Mouse (Mus musculus) gastrocnemius, postnatal 10 days (tissue): ENCODE measurements around the gene Fam107a. TPM values are rescaled to one million over a fixed set of nuclear protein-coding genes. Genes with fewer than 3 reads are reported as not detected.
"Not testable (repeated sequence)": the region's sequence is repeated elsewhere in the genome, so short reads cannot be mapped to it uniquely, and the experiment has no call there.

Experiments used
- DNase-seq: peaks from one replicate; pipeline ENCODE4 v3.0.0; 2021; ENCODE audit warnings: mixed read lengths
- total RNA-seq, 2 experiments: library from RNA; stranded (reverse); gene quantifications; 2 replicates each; pipeline ENCODE4 v1.2.3; 2021

Fam107a gene
- total RNA-seq, 2 experiments from 2014 or later = 1.7 to 4.4 TPM

DNA sequence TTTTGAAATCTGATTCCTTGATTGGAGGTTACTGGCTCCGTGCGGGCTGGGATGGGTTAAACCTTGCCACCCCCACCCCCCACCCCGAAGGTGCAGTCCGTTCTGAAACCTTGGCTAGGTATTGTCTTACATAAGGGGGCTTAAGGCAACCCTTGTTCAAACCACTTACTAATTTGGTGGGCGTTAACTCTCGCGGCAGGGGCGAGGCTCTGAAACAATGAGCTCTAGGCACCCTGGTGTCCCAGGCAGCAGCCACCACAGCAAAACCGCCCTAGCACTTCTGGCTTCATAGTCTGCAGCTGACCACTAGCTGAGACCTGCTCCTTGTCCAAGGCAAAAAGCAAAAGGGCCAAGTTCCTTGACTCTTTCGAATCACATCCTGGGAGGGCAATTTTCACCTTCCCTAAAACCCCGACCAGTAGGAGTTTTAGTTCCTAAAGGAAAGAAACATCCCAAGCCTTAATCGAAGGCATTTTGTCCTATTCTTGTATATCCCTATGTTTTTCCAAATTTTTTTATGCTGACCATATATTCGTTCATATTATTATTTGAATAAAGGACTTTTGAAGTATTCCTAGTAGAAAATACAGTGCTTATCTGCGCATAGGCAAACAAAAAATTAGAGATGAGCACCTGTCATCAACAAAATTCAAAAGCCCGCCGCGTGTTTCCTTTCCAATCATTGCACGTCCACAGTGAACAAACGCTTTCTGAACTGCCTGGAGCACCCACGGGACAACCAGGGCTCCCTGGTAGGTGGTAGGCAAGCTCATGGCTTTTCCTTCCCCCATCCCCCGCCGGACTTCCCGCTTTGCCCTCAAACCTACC, 1.2 kb downstream of the Fam107a start:
- DNase-seq = no peak

DNA sequence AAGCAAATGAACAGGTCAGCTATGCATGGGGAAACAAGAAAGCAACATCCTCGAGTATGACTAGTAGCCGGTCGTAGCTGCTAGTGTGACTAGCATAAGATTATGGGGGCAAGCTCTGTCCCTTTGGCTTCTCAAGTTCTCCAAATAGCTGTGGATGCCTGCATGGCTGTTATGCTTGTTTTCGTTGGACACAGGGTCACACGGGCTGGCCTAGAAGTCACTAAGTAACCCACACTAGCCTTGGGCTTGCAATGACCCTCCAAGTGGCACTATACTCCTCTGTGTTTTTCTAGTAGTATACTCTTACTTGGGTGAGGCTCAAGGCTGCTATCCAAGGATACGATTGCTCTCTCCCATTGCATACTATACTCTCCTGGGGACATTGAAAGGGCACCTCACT, 2.7 kb downstream of the Fam107a start:
- no peak for DNase-seq

DNA sequence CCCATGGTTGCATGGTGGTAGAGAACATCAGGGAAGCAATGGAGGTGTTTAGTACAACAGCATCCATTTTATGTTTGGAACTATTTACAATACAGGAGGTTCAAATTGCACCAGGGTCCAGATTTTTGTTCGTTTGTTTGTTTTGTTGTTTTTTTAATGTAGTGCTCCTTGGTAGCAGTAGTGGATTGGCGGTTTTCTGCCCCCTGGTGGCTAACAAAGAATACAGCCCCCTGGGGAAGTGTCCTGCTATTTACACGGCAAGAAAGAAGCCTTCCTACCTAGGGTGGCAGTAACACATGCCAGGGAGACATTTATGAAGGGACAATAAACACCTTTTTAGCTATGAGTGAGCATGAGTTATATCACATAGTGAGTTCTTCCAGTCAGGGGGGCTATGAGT, 3.3 kb downstream of the Fam107a start:
- DNase-seq = no peak

DNA sequence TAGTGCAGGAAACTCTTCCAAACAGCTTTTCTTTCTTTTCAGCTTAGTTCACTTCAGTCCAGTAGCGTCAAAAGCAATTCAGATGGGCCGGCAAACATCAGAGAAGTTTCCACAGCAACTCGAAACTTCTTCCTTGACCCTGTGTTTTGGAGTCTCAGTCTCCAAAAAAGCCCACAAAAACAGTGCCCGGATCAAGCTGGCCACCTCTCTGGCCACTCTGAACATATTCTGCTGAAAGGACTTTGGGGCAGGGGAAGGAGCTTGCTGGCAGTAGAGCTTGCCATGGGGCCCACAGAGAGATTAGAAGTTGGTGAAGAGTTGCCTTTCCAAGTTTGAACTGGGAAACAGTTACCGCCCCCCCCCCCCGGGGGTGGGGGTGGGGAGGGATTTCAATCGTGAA, 3.9 kb downstream of the Fam107a start:
- no peak for DNase-seq

DNA sequence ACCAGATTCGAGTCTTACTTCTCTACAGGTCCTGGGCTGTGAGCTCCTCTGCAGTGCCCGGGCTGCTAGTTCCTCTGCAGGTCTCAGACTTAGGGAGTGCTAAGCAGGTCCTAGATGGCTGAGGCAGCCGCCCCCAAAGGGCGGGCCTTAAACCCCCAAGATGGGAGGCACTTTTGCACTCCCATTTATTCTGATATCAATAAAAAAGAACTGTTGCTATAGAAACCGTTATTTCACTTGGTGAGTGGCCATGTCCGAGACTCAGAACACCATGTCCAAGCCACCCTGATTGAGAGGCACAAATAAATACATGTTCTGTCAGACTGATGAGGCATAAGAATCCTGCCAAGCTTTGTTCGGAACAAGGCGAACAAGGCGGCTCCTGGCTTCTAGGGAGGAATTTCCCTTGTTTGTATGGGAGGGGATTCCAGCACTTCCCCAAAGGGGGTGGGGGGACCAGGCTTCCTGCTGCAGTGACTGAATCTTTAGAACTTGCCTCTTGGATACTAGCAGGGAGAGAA, 8.1 kb downstream of the Fam107a start:
- no peak for DNase-seq

DNA sequence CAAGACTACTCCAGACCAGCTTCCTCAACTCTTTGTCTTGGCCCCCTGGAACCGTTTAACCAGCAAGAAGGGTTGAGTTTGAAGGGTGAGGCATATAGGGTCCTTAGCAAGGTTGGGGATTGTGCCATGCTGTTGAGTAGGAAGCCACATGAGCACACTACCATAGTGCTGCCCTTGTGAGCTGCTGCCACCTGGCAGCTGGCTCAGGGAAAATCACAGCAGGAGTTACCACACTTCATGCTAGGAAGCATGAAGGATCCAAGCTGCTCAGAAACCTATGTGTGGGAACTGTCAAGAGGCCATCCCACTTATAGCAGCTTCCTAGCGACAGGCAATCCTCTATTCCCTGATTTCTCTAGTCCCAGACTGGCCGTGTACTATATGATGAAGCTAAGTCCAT, 9.2 kb downstream of the Fam107a start:
- DNase-seq = no peak

DNA sequence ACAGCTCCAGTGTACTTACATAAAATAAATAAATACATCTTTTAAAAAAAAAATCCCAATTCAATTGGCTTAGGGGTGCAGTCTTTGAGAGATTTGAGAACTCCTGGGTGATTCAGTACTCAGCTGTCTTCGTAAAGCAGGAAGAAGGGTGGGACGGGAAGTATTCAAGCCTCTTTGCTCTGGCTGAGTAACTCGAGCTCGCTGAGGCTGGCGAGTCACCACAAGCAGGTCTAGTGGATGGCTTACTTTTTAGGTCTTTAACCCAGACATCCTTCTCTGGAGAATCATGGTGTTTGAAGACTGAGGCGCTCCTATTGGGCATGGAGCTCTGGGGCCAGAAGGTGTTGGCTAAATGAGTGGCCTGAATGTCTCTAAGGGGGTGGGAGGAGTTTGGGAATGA, 10.9 kb downstream of the Fam107a start:
- no peak for DNase-seq

DNA sequence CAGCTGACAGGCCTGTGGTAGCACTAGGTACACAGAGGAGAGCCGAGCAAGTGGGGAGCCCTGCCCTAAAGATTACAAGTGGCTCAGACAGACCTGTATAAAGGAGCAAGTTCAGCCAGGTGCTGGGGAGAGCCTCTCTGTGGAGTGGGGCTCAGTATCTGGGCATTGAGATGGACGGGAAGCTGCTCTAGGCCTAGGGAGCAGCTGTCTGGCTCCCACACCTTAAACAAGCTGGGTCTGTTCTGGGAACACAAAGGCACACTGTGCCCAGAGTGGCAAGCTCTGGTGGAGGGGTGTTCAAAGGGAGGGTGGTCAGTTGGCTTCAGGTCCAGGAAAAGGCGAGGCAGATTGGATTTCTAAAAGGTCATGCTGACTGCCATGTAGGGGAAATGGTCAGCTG, 12.8 kb downstream of the Fam107a start:
- DNase-seq = no peak

DNA sequence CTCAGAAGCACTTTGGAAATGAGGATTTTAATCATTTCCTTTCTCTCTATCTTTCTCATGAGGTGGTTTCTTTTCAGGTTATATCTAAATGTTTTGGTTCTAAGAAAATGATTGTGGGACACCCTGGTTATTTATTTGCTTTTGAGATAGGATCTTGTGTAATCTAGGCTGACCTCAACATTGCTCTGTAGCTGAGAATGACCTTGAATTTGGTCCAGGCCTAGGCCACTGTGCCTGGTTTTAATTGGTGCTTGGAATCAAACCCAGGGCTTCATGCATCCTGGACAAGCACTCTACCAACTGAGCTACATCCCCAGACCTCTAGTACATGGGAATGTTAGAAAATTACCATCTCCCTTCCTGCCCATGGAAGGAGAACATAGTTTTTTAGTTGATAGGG, 13.7 kb downstream of the Fam107a start:
- no peak for DNase-seq

DNA sequence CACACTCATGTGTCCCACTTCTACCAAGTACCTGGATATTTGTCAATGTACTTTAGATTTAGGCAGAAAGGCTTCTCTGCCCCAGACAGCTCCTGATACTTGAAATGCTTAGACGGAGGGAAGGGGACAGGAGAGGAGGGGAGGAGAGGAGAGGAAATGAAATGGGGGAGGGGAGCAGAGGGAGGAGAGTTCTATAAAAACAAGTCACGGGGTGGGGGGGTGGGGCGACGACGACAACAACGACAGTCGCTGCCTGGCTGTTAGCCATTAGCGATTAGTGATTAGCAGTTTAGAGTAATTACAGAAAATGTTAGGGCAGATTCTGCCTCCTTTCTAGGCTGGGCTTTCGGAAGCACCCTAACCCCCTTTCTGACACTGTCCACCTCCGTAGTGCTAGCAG, 15.1 kb downstream of the Fam107a start:
- no peak for DNase-seq

DNA sequence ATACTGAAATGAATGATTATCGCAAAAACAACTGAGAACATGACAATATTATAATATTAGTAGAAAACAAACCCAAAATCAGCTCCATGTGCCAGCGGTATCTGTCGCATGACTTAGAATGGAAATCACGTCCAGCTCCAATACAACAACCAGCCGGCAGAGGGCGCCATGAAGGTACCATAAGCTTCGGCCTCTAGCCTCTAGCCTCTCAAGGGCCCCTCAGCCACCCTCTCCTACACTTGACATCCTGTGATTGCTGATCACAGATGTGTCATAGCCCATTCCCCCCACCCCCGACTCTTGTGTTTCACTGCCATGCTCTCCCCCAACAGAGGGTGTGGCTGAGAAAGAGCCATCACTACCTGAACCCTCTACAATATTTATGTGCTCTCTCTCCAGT, 17.5 kb downstream of the Fam107a start:
- DNase-seq = peak; percentile 64

DNA sequence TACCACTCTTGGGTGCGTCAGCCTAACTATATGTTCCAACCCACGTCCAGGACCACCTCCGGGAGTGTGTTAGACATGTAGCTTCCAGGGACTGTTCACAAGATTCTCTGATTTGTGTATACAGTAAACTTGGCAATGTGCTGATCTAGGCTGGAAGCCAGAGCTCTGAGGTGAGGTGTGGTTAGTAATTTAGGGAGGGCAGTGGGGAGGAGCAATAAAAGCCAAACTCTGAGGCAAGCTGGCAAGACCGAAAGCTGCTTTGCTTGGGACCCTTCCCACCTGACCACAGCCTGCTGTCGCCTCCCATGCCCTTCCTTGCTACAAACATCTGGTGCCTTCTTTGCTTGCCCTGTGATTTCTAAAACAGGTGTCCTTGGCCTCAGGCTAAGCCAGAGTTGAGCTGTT, 19.9 kb downstream of the Fam107a start:
- DNase-seq = no peak

DNA sequence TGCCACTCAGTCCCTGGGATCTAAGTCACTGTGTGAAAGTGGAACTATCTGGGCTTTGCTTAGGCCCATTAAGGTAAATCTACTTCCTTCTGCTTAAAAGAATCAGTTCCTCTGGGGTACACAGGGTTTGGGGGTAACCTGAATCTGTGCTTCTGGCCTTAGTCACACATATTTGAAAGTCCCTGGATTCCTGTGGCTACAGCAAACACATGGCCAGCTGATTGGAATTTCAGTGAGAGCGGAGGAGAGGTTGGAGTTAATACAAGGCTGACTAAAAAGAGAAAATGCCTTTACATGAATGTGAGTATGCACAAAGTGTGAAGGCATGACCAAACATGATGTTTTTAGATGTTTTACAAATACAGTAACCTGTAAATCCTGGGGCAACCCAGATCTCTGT, 23.6 kb downstream of the Fam107a start:
- no peak for DNase-seq

DNA sequence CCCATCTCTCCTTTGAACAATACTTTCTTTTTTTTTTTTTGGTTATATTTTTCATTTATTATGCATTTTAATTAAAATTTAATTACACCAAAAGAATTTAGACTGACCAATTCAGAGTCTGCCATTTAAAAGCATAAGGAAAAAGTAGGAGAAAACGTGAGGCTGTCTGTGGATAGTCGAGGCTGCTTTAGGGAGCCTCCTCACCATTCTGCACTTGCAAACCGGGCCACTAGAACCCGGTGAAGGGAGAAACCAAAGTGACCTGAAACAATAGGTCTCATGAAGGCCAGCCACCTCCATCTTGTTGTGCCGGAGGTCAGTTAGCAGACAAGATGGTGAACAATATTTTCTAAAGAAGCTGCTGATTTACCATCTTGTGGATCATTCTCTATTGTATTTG, 31.2 kb downstream of the Fam107a start:
- peak; percentile 31 for DNase-seq

DNA sequence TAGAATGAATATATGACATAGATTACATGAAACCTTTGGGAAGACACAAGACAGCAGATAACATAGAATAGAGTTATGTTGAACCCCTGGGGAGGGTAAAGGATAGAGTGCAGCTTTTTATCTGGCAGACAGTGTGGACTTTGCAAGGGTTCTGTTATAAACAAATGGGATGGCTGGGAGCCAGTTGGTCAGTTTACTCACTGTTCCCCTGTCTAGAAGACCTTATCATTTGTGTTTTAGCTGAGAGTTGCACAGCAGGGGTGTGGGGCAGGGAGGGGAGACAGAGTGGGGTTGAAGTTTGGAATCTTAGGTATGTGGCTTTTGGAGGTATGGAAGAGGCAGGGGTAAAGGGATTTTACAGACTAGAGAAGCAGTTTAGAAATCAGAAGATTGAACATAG, 34.0 kb downstream of the Fam107a start:
- no peak for DNase-seq

DNA sequence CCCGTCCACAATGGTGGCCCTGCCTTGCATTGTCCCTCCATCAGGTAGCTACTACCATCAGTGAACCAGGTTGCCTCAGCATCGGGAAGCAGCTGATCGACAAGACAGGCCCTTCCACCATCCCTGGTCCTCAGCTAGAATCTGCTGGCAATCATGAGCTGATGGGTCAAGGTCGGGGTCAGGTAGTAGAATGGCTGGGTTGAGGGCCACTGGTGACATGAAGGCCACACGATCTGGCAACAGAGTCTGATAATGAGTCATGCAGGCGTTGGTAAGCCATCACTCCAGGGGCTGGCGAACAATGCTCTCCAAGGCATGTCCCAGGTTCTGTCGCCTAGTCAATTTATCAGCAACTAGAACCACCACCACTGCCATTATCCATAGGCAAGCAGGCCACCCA, 46.5 kb downstream of the Fam107a start:
- not testable (repeated sequence) for DNase-seq

DNA sequence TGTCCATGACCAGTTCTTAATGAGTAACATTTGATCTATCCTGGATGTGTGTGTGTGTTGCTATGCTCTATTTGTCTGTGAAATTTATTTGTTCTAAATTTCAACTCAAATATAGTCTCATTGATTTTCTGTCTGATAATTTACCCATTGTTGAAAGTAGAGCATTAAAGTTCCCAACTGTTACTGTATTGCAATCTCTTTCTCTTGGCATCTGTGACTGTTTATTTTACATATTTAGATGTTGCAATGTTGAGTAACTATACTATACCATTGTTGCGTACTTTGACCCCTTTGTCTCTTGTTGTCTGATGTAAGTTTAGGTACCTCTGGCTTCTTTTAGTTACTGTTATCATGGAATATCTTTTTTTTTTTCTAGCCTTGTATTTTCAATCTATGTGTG, 53.4 kb downstream of the Fam107a start:
- DNase-seq = no peak

DNA sequence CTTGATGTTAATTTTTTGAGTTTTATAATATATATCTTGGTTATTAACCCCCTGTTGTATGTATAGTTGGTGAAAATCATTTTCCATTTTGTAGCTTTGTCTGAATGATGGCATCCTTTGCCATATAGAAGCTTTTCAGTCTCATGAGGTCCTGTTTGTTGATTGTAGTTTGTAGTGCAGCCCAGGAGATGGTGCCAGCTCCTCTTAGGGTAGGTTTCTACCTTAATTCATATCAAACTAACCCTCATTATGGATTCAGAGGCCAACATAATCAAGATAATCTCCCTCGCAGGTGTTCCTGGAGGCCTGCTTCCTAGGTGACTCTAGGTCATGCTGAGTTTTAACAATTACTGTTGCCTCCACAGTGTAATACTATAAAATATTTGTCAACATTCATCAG, 55.6 kb downstream of the Fam107a start:
- no peak for DNase-seq

DNA sequence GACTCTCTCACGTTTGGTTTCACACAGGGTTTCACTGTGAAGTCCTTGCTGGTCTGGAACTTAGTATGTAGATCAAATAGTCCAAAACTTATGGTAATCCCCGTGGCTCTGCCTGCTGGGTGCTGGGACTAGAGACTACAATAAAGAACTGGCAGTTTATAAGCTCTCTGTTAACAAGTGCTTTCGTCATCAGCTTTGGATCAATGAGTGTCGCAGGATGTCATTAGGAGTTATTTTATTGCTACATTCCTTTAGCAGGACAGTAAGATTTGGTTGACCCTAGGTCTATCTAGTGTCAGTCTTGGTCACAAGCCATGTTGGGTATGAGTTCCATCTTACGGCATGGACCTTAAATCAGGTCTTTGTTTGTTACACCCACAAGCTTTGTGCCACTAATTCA, 57.6 kb downstream of the Fam107a start:
- no peak for DNase-seq

DNA sequence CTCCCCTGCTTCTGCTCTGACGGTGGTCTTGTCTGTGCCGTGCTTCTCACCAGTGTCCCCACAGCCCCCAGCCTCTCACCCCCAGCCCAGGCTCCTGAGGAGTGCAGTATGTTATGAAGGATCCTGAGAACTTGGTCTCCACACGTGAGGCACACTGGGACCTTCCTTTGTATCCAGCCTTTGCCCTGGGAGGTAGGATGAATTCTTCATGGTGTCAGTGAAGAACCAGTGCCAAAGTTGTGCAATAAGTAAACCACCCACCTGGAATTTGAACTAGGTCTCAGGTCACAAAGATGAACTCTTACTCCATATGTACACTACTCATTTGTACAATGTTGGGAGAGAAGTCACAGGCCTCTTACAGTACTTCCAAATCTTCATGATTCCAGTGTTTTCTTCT, 58.7 kb downstream of the Fam107a start, which contains the start of gene Acox2:
Gene Acox2 (minus strand): TSS at position 188 of the 400 bp plus-strand sequence.
- DNase-seq = no peak

DNA sequence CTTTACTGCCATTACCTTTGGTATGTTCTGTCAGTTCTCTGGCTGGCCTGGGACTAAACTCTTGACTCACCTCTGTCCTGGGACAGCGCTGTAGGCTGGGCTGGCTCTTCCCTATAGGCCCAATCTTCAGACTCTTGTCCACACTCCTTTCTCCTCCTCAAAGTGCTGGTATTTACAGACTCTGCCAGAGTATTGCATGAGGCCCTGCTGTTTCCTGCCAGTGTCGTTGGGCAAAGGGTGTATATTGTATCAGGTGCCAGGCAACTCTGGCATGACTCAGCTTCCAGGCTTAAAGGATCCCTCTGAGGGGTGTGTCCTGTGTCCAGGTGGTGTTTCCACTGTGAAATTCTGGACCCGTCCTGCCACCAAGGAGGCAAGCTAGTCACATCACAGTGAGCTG, 59.1 kb downstream of the Fam107a start:
- no peak for DNase-seq

DNA sequence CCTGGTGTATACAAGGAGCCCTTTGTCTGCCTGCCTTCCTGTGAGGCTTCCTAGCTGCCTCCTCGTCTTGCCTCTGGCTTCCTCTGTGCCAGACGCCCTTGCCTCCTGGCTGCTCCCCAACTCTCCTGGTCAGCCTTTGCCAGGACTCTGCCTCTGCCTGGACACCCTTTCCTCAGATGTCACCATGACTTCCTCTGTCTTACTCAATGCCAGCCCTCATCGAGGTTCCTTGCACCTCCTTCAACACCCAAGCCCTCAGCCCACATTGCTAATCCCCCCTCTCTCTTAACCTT, 59.5 kb downstream of the Fam107a start:
- no peak for DNase-seq

DNA sequence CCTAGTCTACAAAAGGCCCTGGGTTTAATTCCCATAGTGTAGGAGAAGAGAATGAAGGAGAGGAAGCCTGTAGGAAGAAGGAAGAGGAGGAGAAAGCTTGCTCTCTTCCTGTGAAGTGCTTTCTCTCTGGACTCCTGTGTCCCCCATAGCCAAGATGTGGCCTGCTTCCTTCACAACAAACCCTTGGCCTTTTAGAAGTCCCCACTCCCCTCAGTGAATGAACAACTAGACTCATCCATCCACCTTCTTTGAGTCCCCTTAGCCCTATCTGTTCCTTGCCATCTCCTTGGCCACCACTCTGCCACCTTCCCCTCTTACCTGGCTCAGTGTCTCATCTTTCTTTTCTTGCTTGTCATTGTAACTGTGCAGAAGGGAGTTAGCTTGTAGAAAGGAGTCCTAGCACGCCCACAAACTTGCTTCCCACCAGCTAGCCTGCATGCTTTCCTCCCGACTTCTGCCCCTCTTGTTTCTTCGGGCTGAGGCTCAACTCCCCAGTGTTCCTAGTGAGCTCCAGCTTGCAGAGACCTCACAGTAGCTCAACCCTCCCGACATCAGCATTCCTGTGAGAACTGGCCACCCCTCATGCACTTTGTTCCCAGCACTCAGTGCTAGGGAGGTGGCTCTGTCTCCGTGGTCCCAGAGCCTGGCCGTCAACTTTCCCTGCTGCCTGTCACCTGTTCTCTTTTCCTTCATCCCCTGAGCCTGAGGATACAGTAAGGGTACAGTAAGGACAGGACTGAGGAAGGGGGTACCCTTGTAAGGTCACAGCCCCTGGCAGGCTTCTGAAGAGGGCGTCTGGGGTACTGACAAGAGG, 60.1 kb downstream of the Fam107a start:
- no peak for DNase-seq

DNA sequence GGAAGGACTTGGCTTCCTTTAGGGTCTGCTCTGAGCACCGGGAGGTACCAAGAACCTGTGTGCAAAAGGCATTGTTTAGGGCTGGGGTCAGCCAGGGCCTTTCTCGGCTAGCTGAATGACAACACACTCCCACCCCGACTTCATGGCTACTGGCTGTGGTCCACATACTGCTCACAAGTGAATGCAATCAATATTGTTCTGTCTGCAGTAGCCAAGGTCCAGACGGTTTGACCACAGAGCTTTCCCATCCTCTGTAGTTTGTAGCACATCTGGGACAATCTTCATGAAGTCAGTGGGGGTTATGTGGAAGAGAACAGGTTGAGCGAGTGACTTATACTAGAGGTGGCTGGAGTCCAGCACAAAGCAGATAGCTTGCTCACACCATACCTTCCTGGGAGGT, 60.9 kb downstream of the Fam107a start:
- no peak for DNase-seq
